Mouse (Mus musculus) embryonic facial prominence, embryonic 15.5 days (tissue): ENCODE measurements around the gene Rtn4rl2. TPM values are rescaled to one million over a fixed set of nuclear protein-coding genes. Genes with fewer than 3 reads are reported as not detected.

Experiments
- ATAC-seq: fragments of 200-750 bp; cut with Nextera tagmentation; 2 replicates; pipeline ENCODE4 v1.8.0; 2017; ENCODE audit warnings: low read depth, moderate TSS enrichment; ENCODE audit not compliant: insufficient number of reproducible peaks, low FRiP score, low TSS enrichment
- H3K27ac ChIP-seq: fragments of 300-500 bp; sonication (generic); replicated peaks from 2 replicates; pipeline ENCODE4 v1.5.1; 2015; ENCODE audit warnings: mild to moderate bottlenecking, inconsistent platforms
- H3K27me3 ChIP-seq: fragments of 300-500 bp; sonication (generic); 2 replicates; pipeline ENCODE4 v1.6.1; 2015; ENCODE audit warnings: inconsistent platforms
- H3K36me3 ChIP-seq: fragments of 300-500 bp; sonication (generic); 2 replicates; pipeline ENCODE4 v1.6.1; 2015; ENCODE audit warnings: mild to moderate bottlenecking, inconsistent platforms
- H3K4me1 ChIP-seq: fragments of 300-500 bp; sonication (generic); 2 replicates; pipeline ENCODE4 v1.6.1; 2015; ENCODE audit warnings: inconsistent platforms
- H3K4me2 ChIP-seq: fragments of 300-500 bp; sonication (generic); replicated peaks from 2 replicates; pipeline ENCODE4 v1.6.1; 2015; ENCODE audit warnings: mild to moderate bottlenecking, inconsistent platforms
- H3K4me3 ChIP-seq: fragments of 300-500 bp; sonication (generic); replicated peaks from 2 replicates; pipeline ENCODE4 v1.5.1; 2015; ENCODE audit warnings: mild to moderate bottlenecking, inconsistent platforms
- H3K9ac ChIP-seq: fragments of 300-500 bp; sonication (generic); 2 replicates; pipeline ENCODE4 v1.6.1; 2015; ENCODE audit warnings: inconsistent platforms
- H3K9me3 ChIP-seq: fragments of 300-500 bp; sonication (generic); replicated peaks from 2 replicates; pipeline ENCODE4 v1.6.1; 2016; ENCODE audit warnings: inconsistent platforms
- WGBS: fragments of 180-500 bp; shearing (Covaris S2); methylation state at CpG from one replicate; pipeline ENCODE4 v1.1.7; 2015; 5-methylcytosine and 5-hydroxymethylcytosine counted together
- microRNA-seq: library from miRNA; unstranded; fragments of <30 nt; microRNA quantifications from one replicate; pipeline ENCODE4, GENCODE M21; 2016; ENCODE audit warnings: borderline number of aligned reads
- polyA plus RNA-seq: library from polyadenylated mRNA; unstranded; fragments of >200 nt; fragmentation: Nextera tagmentation; extraction: Ambion mirVana; gene quantifications from 2 replicates; pipeline ENCODE4 v1.2.1, GENCODE M21; 2015

The Rtn4rl2 gene
- polyA plus RNA-seq, 1 experiment from 2014 or later: 2.0 TPM

DNA sequence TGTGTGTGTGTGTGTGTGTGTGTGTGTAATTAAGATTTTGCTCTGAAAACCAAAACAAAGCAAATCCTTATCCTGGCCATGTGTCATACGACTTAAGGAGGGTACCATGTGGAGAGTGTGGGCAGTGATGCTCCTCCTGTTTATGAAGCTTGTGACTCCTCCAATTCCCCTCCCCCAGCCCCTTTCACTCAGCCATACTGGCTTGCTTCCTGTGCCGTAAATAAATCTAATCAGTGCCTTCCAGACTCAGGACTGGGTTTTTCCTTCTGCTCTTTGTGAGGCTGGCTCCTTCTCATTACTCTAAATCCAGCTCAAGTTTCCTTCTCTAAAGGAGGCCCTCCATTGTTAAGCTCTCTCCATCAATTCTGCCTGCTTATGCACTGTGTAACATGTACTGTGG lies 63.3 kb downstream of the Rtn4rl2 start:
- Histone ChIP-seq H3K27ac (no peak overlapping the region), H3K4me2 (no peak overlapping the region), H3K9me3 (no peaks in the 10 kb centered on the region), H3K27me3 (0 out of 2 replicates have a peak, but pooled peaks cover 3% of the 10 kb centered on the region), H3K9ac (no peak overlapping the region), H3K4me3 (no peak overlapping the region), H3K4me1 (peaks cover 12% of the 10 kb centered on the region), H3K36me3 (no peaks in the 10 kb centered on the region)
- WGBS: 30% methylated on average over 2 of the region's 2 CpGs
- no peak for ATAC-seq

DNA sequence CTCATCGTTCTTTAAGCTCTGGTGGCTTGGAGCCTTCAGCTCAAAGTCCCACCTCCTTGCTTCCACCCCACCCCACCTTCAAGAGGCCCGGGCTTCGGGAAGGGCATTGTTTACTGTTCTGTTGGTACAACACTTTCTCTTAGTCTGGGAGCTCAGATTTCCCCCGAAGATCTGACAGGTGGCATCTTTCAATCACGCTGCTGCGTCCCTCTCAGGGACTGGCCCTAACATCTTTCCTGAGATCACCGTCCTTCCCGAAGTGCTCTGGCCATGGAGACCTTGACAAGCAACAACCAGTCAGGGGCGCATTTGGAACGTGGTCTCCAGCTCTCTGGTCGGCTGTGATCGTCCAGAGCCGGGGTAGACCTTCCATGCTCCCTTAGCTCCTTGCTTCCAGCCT lies 64.0 kb downstream of the Rtn4rl2 start, which contains the start of gene Smtnl1:
Gene Smtnl1 (minus strand): TSS at position 101 of the 400 bp plus-strand sequence.
- peaks cover 5% of the 10 kb centered on the region for H3K4me1 ChIP-seq
- 0 out of 2 replicates have a peak, but pooled peaks cover 3% of the 10 kb centered on the region for H3K27me3 ChIP-seq
- no peak for ATAC-seq
- no peaks in the 10 kb centered on the region for H3K36me3 ChIP-seq
- no peak within 1 kb of the TSS for H3K4me2 ChIP-seq
- WGBS: 59% methylated on average over 13 of the region's 13 CpGs
- no peak within 1 kb of the TSS for H3K9ac ChIP-seq
- no peak within 1 kb of the TSS for H3K4me3 ChIP-seq
- no peak within 1 kb of the TSS for H3K27ac ChIP-seq
- H3K9me3 ChIP-seq: no peaks in the 10 kb centered on the region

Small RNA genes within 50 kb of the gene (microRNA-seq; reads per million reads assigned to microRNA genes)
- not detected for gene Gm24332

Other genes with a start within 250 kb of the Rtn4rl2 start
- 49.9 and 52.7 TPM in 2 replicates for gene Ctnnd1, start 235.9 kb downstream of the Rtn4rl2 start, polyA plus RNA-seq
- gene Btbd18, start 227.6 kb downstream of the Rtn4rl2 start, polyA plus RNA-seq: 0.16 and 0.27 TPM in 2 replicates
- gene Selenoh, start 215.9 kb downstream of the Rtn4rl2 start, polyA plus RNA-seq: 230 and 231 TPM in 2 replicates
- not detected in 2 replicates for gene Gm28635, start 208.7 kb downstream of the Rtn4rl2 start, polyA plus RNA-seq
- gene Med19, start 208.3 kb downstream of the Rtn4rl2 start, polyA plus RNA-seq: 31.3 and 34.0 TPM in 2 replicates
- gene Tmx2, start 207.6 kb downstream of the Rtn4rl2 start, polyA plus RNA-seq: 92.6 and 96.0 TPM in 2 replicates
- 28.1 and 28.9 TPM in 2 replicates for gene Zdhhc5, start 171.5 kb downstream of the Rtn4rl2 start, polyA plus RNA-seq
- 27.9 and 29.1 TPM in 2 replicates for gene Clp1, start 159.4 kb downstream of the Rtn4rl2 start, polyA plus RNA-seq
- gene Ypel4, start 152.7 kb downstream of the Rtn4rl2 start, polyA plus RNA-seq: 6.6 and 7.9 TPM in 2 replicates
- 7.0 and 9.0 TPM in 2 replicates for gene Gm19426, start 143.1 kb downstream of the Rtn4rl2 start, polyA plus RNA-seq
- 40.0 and 48.0 TPM in 2 replicates for gene Serping1, start 111.3 kb downstream of the Rtn4rl2 start, polyA plus RNA-seq
- 35.3 and 36.7 TPM in 2 replicates for gene Ube2l6, start 87.9 kb downstream of the Rtn4rl2 start, polyA plus RNA-seq
- 0.33 and 0.53 TPM in 2 replicates for gene Smtnl1, start 64.1 kb downstream of the Rtn4rl2 start, polyA plus RNA-seq
- 45.7 and 49.7 TPM in 2 replicates for gene Timm10, start 59.7 kb downstream of the Rtn4rl2 start, polyA plus RNA-seq
- gene Slc43a1, start 47.9 kb downstream of the Rtn4rl2 start, polyA plus RNA-seq: 13.7 and 15.8 TPM in 2 replicates
- 31.3 and 31.7 TPM in 2 replicates for gene Slc43a3, start 49.9 kb upstream of the Rtn4rl2 start, polyA plus RNA-seq
- not detected in 2 replicates for gene Prg2, start 93.8 kb upstream of the Rtn4rl2 start, polyA plus RNA-seq
- not detected in 2 replicates for gene Prg3, start 101.5 kb upstream of the Rtn4rl2 start, polyA plus RNA-seq
- gene Ssrp1, start 150.5 kb upstream of the Rtn4rl2 start, polyA plus RNA-seq: 236 and 250 TPM in 2 replicates
- 1.2 and 1.7 TPM in 2 replicates for gene P2rx3, start 150.8 kb upstream of the Rtn4rl2 start, polyA plus RNA-seq
- 63.8 and 68.0 TPM in 2 replicates for gene Tnks1bp1, start 161.3 kb upstream of the Rtn4rl2 start, polyA plus RNA-seq
- 62.5 and 64.8 TPM in 2 replicates for gene Aplnr, start 249.5 kb upstream of the Rtn4rl2 start, polyA plus RNA-seq